In genomic region chr14:73390196-73390595, GRCm38 (mm10) we compare ENCODE assay signal across 25 mouse cellular contexts.
"Had no signal": no experiment of that assay in that cellular context is flagged by ENCODE, and none has a peak within 500 bp of the region (broad histone marks: within the 10 kb centered on the region; RNA-seq: fewer than 3 reads in every experiment).

No protein-coding gene starts in this region.

- H3K27me3 ChIP-seq: heart, embryonic 13.5 days; heart, embryonic 15.5 days; hindbrain, embryonic 13.5 days; hindbrain, embryonic 15.5 days; intestine, embryonic 15.5 days; limb, embryonic 12.5 days; liver, embryonic 12.5 days; liver, embryonic 15.5 days had no signal

- DNase-seq: gastrocnemius, adult 2 months; gastrocnemius, postnatal 10 days; gastrocnemius, postnatal 25 days; heart, adult 18-20 months; heart, postnatal 14 days; heart, postnatal 36 days; kidney, adult 18-20 months; kidney, adult 8-10 months; kidney, postnatal 10 days; kidney, postnatal 25 days; kidney, postnatal 4 days; liver had no signal

- H3K27ac ChIP-seq: heart, embryonic 13.5 days; hindbrain, embryonic 13.5 days; intestine, embryonic 15.5 days; left cerebral cortex, adult 2 months; limb, embryonic 10.5 days; limb, embryonic 12.5 days; liver, embryonic 12.5 days had no signal

- ATAC-seq: inflammation-experienced regulatory T-cells, adult 6 months; intestine, embryonic 15.5 days; intestine, postnatal 0 days; liver, embryonic 12.5 days had no signal

- H3K4me3 ChIP-seq: gastrocnemius, adult 2 months; heart, embryonic 13.5 days; heart, embryonic 15.5 days; hindbrain, embryonic 13.5 days; hindbrain, embryonic 15.5 days; intestine, embryonic 15.5 days; layer of hippocampus, adult 2 months; left cerebral cortex, adult 2 months; limb, embryonic 10.5 days; limb, embryonic 12.5 days; liver, embryonic 12.5 days; liver, embryonic 15.5 days had no signal

- H3K9ac ChIP-seq: heart, embryonic 13.5 days; heart, embryonic 15.5 days; hindbrain, embryonic 13.5 days; hindbrain, embryonic 15.5 days; intestine, embryonic 15.5 days; limb, embryonic 12.5 days; liver, embryonic 12.5 days; liver, embryonic 15.5 days had no signal

- H3K36me3 ChIP-seq: heart, embryonic 13.5 days; heart, embryonic 15.5 days; hindbrain, embryonic 13.5 days; hindbrain, embryonic 15.5 days; intestine, embryonic 15.5 days; limb, embryonic 10.5 days; limb, embryonic 12.5 days; liver, embryonic 12.5 days; liver, embryonic 15.5 days had no signal

- H3K9me3 ChIP-seq: heart, embryonic 13.5 days; heart, embryonic 15.5 days; hindbrain, embryonic 13.5 days; hindbrain, embryonic 15.5 days; intestine, embryonic 15.5 days; limb, embryonic 10.5 days; limb, embryonic 12.5 days; liver, embryonic 12.5 days; liver, embryonic 15.5 days had no signal
